Mouse (Mus musculus) heart, adult 2 months (tissue): ENCODE measurements around the gene Sod3.

Source experiments
- CTCF ChIP-seq: fragments of 200-600 bp; IDR thresholded peaks from 2 replicates; pipeline ENCODE4 v1.8.1; 2022; ENCODE audit warnings: antibody characterized with exemption, mild to moderate bottlenecking, moderate library complexity
- POLR2A ChIP-seq: fragments of 200-500 bp; IDR thresholded peaks from 2 replicates; pipeline ENCODE4 v1.6.1; 2011; ENCODE audit warnings: mild to moderate bottlenecking, low read depth, low read length, control low read depth; ENCODE audit not compliant: insufficient read depth

DNA sequence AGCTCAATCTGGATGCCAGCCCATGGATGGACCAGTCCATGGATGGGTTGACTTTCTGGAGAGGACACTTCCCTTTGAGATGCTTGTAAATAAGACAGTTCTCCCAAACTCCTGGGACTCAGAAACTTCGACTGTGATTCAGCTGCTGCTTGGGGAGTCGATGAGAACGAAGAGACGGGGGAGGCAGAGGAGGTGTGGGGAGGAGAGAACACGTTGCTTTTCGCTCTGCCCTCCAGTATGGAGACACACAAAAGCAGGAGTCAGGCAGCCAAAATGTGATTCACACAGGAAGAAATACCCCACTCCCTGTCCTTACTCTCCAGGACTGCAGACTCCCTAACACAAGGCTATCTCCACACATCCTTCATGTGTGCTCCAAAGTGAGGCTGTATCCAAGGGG lies 26.8 kb downstream of the Sod3 start:
- TF ChIP-seq CTCF (no peak), POLR2A (no peak)
